Mouse (Mus musculus): Measurements from ENCODE around the gene Tet1.

DNA sequence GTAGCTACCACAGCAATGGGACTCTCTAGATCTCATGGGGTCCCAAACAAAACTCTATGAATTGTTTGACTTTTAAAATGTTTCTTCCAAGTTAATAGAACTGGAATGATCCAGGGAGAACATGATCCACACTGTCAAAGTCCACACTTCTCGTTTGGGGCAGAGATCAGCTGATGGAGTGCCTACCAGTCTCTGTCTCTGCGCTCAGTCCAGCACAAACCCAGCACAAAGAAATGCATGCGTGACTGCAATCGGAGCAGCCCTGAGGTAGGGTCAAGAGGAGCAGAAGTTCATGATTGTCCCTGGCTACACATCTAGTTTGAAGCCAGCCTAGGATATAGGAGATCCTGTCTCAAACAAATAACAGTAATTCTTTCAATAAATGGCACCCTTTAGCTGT lies 85.4 kb downstream of the Tet1 start:
- no peak for TF ChIP-seq POLR2A (IDR thresholded peaks at IDR 0.05; ENCODE audit: control insufficient read depth, low read depth, low read length)
- no peak for TF ChIP-seq CTCF (IDR thresholded peaks at IDR 0.05; ENCODE audit: control insufficient read depth, insufficient read depth, insufficient replicate concordance, low read depth, low read length)

All from testis, adult 2 months (tissue).